Mouse (Mus musculus): Measurements from ENCODE around the gene Nrn1l. TPM values are rescaled to one million over a fixed set of nuclear protein-coding genes. Genes with fewer than 3 reads are reported as not detected.

Nrn1l gene
- 4.2 and 8.1 TPM in 2 replicates for polyA plus RNA-seq (2012; rRNA removed)

- peak; percentile 73 to 90 for DNase-seq (ENCODE audit: extremely low spot score in 1 of 2, low spot score in 1 of 2)
Observed at GRCm38 (mm10) chr8:105893339-105893738, at the start of gene Nrn1l. Gene Nrn1l, plus strand, starts transcription at chr8:105893567.

GRCm38 (mm10) chr8:105846678-105847077 lies 46.7 kb upstream of the Nrn1l start:
- no peak for DNase-seq (ENCODE audit: extremely low spot score in 1 of 2, low spot score in 1 of 2)

- no peak for DNase-seq (ENCODE audit: extremely low spot score in 1 of 2, low spot score in 1 of 2)
Observed at GRCm38 (mm10) chr8:105850014-105850413, 43.4 kb upstream of the Nrn1l start.

DNA sequence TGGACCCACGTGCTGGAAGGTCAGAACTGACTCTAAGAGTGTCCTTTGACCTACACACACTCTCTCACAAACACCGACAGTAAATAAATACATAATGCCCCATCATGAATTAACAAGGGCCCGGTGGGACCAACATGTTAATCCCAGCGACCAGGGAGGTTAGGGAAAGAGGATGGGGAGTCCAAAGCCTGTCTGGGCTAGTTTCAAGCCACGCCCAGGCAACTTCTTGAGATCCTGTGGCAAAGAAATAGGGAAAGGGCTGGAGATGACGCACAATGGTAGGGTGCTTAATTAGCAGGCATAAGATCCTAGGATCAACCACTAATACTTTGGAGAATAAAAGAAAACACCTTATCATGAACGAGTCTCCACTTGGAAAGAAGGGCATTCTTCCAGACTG lies 42.8 kb upstream of the Nrn1l start:
- no peak for DNase-seq (ENCODE audit: extremely low spot score in 1 of 2, low spot score in 1 of 2)

- DNase-seq (ENCODE audit: extremely low spot score in 1 of 2, low spot score in 1 of 2) = peak; percentile 84 to 93
Observed at GRCm38 (mm10) chr8:105851651-105852143, 41.7 kb upstream of the Nrn1l start.

- no peak for DNase-seq (ENCODE audit: extremely low spot score in 1 of 2, low spot score in 1 of 2)
Observed at GRCm38 (mm10) chr8:105852146-105852729, 41.1 kb upstream of the Nrn1l start.

- no peak for DNase-seq (ENCODE audit: extremely low spot score in 1 of 2, low spot score in 1 of 2)
Observed at GRCm38 (mm10) chr8:105853178-105853577, 40.2 kb upstream of the Nrn1l start, which contains the start of gene Cenpt. Gene Cenpt, minus strand, starts transcription at chr8:105853278.

GRCm38 (mm10) chr8:105854303-105854702 lies 39.1 kb upstream of the Nrn1l start:
- DNase-seq (ENCODE audit: extremely low spot score in 1 of 2, low spot score in 1 of 2) = no peak

- peak; percentile 78 to 92 for DNase-seq (ENCODE audit: extremely low spot score in 1 of 2, low spot score in 1 of 2)
Observed at GRCm38 (mm10) chr8:105854715-105855216, 38.6 kb upstream of the Nrn1l start, which contains the start of gene Thap11. Gene Thap11, plus strand, starts transcription at chr8:105855132.

GRCm38 (mm10) chr8:105855248-105856167 lies 37.9 kb upstream of the Nrn1l start:
- peak in 1 of 2 experiments; percentile 54 for DNase-seq (ENCODE audit: extremely low spot score in 1 of 2, low spot score in 1 of 2)

- no peak for DNase-seq (ENCODE audit: extremely low spot score in 1 of 2, low spot score in 1 of 2)
Observed at GRCm38 (mm10) chr8:105856168-105856835, 37.1 kb upstream of the Nrn1l start.

- no peak for DNase-seq (ENCODE audit: extremely low spot score in 1 of 2, low spot score in 1 of 2)
Observed at GRCm38 (mm10) chr8:105858495-105858894, 34.9 kb upstream of the Nrn1l start.

DNA sequence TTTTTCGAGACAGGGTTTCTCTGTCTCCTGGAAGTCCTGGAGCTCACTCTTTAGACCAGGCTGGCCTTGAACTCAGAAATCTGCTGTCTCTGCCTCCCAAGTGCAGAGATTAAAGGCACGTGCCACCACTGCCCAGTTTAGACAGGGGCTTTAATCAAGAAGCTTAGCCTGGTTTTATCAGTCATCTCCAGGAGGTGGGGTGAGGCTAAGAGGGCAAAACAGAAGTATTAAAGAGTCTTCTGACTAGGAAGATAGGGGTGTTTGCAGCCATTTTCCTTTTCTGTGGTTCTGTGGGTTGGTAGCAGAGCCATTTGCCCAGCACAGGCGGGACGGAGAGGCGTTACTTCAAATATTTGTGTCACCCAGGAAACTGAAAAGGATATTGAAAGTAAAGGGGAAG lies 34.1 kb upstream of the Nrn1l start:
- DNase-seq (ENCODE audit: extremely low spot score in 1 of 2, low spot score in 1 of 2) = no peak

DNA sequence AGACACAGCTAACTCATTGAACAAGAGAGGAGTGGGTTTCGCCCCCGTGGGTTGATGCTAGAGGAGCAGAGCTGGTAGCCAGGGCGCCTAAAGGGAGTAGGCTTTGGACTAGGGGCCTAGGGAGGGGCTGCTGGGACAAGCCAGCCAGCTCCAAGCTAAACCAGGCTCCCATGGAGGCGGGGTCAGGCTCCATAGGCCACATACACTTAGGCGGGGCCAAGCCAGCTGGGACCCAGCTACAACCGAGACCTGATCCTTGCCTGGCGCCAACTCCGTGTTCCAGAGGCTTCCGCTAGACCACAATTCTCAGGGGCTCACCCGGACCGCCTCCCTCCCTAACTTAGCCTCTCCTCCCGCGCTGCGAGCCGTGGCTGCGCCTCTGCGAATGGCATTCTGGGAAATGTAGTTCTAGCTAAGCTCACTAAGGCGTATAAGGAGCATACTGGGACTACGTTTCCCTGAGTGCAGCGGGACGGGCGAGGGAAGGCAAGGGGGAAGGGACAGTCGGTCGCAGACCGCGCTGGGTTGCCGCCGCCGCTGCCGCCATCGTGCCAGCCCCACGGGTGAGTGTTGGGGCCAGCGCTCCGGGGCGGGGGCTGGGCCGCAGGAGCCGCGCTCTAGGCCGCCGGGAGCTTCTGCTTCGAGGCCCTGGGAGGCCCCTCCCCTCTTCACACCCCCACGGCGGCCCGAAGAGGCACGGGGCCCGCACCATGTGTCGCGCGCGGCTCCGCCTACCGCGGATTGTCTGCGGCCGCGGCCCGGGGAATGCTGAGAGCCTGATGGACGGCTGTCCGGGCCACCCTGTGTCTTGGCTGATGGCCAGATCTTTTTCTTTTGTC lies 33.0 kb upstream of the Nrn1l start, which contains the start of gene Nutf2:
Gene Nutf2, plus strand, starts transcription at position 438 of the 839 bp plus-strand sequence.
- DNase-seq (ENCODE audit: extremely low spot score in 1 of 2, low spot score in 1 of 2) = peak; percentile 95 to 96

DNA sequence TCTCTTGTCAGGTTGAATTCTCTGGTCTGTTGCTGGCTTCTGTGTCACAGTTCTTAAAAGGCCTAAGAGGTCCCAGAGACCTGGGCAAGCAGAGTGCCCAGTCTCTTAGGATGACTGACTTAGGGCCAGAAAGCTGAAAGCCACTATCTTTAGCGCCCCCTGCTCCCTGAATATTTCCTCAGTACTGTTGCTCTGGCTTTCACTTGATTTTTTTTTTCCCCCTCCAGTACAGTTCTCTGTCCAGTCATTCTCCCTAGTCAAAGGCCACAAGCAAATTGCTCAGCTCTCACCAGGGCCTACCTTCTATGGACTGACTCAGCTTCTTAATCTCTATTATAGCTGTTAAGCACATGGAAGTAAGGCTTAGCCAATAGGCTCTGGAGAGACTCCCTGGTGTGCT lies 31.4 kb upstream of the Nrn1l start:
- no peak for DNase-seq (ENCODE audit: extremely low spot score in 1 of 2, low spot score in 1 of 2)

- no peak for DNase-seq (ENCODE audit: extremely low spot score in 1 of 2, low spot score in 1 of 2)
Observed at GRCm38 (mm10) chr8:105866364-105867029, 26.9 kb upstream of the Nrn1l start.

GRCm38 (mm10) chr8:105874301-105874700 lies 19.1 kb upstream of the Nrn1l start:
- DNase-seq (ENCODE audit: extremely low spot score in 1 of 2, low spot score in 1 of 2) = no peak

DNA sequence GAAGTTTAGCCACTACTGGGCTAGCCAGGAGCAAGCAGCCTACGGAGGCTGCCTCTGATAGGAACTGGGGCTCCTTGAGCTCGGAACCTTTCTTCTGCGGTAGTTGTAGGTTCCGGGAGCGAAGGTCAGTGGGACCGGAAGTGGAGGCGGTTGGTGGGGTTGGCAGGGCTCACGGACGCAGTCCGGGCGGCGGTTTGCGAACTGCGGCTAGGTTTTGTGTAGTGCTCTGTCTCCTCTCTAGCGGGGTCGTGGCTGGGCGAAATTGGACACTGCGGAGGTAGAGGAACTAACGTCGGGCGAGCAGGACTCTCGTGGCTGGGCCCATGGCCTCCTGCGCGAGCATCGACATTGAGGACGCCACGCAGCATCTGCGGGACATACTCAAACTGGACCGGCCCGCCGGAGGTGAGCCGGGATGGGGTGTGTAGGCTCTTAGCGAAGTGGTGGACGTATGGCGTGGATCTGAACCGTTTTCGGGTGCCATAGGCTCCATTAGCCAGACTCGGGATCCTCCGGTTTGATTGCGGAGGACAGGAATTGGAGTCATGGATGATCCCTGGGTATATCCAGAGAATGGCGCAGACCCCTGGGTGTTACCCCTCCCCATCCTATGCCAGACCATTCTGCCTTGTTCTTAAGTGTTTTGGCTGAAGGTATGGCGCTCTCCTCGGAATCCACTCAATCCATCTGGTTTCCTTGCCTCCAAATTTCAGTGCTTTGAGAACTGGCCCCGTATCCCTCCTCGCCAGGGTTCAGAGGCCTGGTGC lies 12.4 kb upstream of the Nrn1l start, which contains the start of gene Edc4:
Gene Edc4, plus strand, starts transcription at position 128 of the 767 bp plus-strand sequence.
- DNase-seq (ENCODE audit: extremely low spot score in 1 of 2, low spot score in 1 of 2) = peak; percentile 67 to 92
